Mouse (Mus musculus): Measurements from ENCODE around the gene Rtl9. TPM values are rescaled to one million over a fixed set of nuclear protein-coding genes. Genes with fewer than 3 reads are reported as not detected.

Gene Rtl9
- total RNA-seq, 2 experiments from 2014 or later = 1.8 to 2.2 TPM

Other genes starting within 250 kb of the Rtl9 start
- 1 to 10 TPM; 3.8 to 3.9 TPM for gene Ammecr1, start 132.9 kb upstream of the Rtl9 start, total RNA-seq (2021)

Measured in left cerebral cortex, postnatal 14 days (tissue).